ENCODE assay signal across 9 mouse cellular contexts in genomic region chr4:99881882-99882281, GRCm38 (mm10). TPM values are rescaled to one million over a fixed set of nuclear protein-coding genes. Genes with fewer than 3 reads are reported as not detected.
A peak's percentile ranks its signal among the peaks of the same experiment; 100 is the strongest.
DNase-seq lines count a peak whose midpoint lies in the region; ATAC-seq and TF ChIP-seq lines count a peak whose summit lies in the region.
"Had no signal": no experiment of that assay in that cellular context is flagged by ENCODE, and none has a peak within 500 bp of the region (broad histone marks: within the 10 kb centered on the region; RNA-seq: fewer than 3 reads in every experiment).

No protein-coding gene starts in this region.

- peak; percentile 27; the same call in 1 of the 2 replicates for TF ChIP-seq CTCF in liver, embryonic 14.5 days (IDR thresholded peaks at IDR 0.05; ENCODE audit: low read depth)
- TF ChIP-seq CTCF in lung, postnatal 0 days (IDR thresholded peaks at IDR 0.05): peak; percentile 68

- no peak overlapping the region for H3K4me3 ChIP-seq in liver, embryonic 14.5 days (ENCODE audit: insufficient read depth in 1 of 2, low read depth in 2 of 2, low read length in 2 of 2)
- no peak overlapping the region for H3K4me3 ChIP-seq in lung, postnatal 0 days (ENCODE audit: low read depth, low read length)
- H3K4me3 ChIP-seq: limb, embryonic 13.5 days had no signal

- no peaks in the 10 kb centered on the region for H3K9me3 ChIP-seq in liver, embryonic 14.5 days (ENCODE audit: control insufficient read depth, low read length)
- H3K9me3 ChIP-seq in lung, postnatal 0 days (ENCODE audit: low read length): no peaks in the 10 kb centered on the region
- H3K9me3 ChIP-seq: limb, embryonic 13.5 days had no signal

- H3K4me2 ChIP-seq in liver, embryonic 14.5 days (ENCODE audit: low read depth): no peak overlapping the region
- H3K4me2 ChIP-seq in lung, postnatal 0 days (replicated peaks; ENCODE audit: low read depth, low read length): no peak overlapping the region
- H3K4me2 ChIP-seq: limb, embryonic 13.5 days had no signal

- H3K27ac ChIP-seq in liver, embryonic 14.5 days: no peak overlapping the region
- no peak overlapping the region for H3K27ac ChIP-seq in lung, postnatal 0 days (ENCODE audit: low read length)
- H3K27ac ChIP-seq: limb, embryonic 13.5 days had no signal

- no peak for TF ChIP-seq EP300 in liver, embryonic 14.5 days (IDR thresholded peaks at IDR 0.05; ENCODE audit: low read depth)
- TF ChIP-seq EP300 in lung, postnatal 0 days (IDR thresholded peaks at IDR 0.05): no peak

- H3K36me3 ChIP-seq in liver, embryonic 14.5 days (replicated peaks; ENCODE audit: control insufficient read depth, insufficient read depth, low read depth): no peaks in the 10 kb centered on the region
- no peaks in the 10 kb centered on the region for H3K36me3 ChIP-seq in lung, postnatal 0 days (ENCODE audit: insufficient read depth, low read length)

- H3K9ac ChIP-seq in liver, embryonic 14.5 days (replicated peaks): no peak overlapping the region
- no peak overlapping the region for H3K9ac ChIP-seq in lung, postnatal 0 days (replicated peaks; ENCODE audit: low read depth)
- H3K9ac ChIP-seq: limb, embryonic 13.5 days had no signal

- DNase-seq in gastrocnemius, adult 18-20 months (ENCODE audit: low spot score): peak; percentile 9
- DNase-seq in gastrocnemius, postnatal 10 days: no peak
- no peak for DNase-seq in liver, embryonic 14.5 days (ENCODE audit: low read depth in 3 of 3, low spot score in 3 of 3)
- no peak for DNase-seq in liver
- peak; percentile 10 for DNase-seq in ZHBTc4 (ENCODE audit: low read depth, low spot score)
- peak; percentile 61 for DNase-seq in lung, postnatal 0 days (ENCODE audit: low spot score)
- no peak for DNase-seq in urinary bladder, postnatal 4 days (ENCODE audit: low spot score in 2 of 2)

- no peaks in the 10 kb centered on the region for H3K4me1 ChIP-seq in liver, embryonic 14.5 days (replicated peaks; ENCODE audit: control insufficient read depth in 2 of 2, insufficient read depth in 2 of 2, low read length in 1 of 2)
- H3K4me1 ChIP-seq in lung, postnatal 0 days (ENCODE audit: insufficient read depth, low read depth, low read length): no peaks in the 10 kb centered on the region

- H3K27me3 ChIP-seq in liver, embryonic 14.5 days (ENCODE audit: control insufficient read depth, insufficient read depth, low read length): no peaks in the 10 kb centered on the region
- no peaks in the 10 kb centered on the region for H3K27me3 ChIP-seq in lung, postnatal 0 days (replicated peaks; ENCODE audit: insufficient read depth, low read length)
- H3K27me3 ChIP-seq: limb, embryonic 13.5 days had no signal

- no peak for ATAC-seq in liver, embryonic 14.5 days (ENCODE audit: insufficient read depth)
- ATAC-seq in lung, postnatal 0 days: no peak
- no peak for ATAC-seq in frontal cortex, adult (ENCODE audit: low TSS enrichment)

RNA-seq across cellular contexts. Expression of gene Pgm1, which starts 47.3 kb away (rescaled TPM):
- total RNA-seq in gastrocnemius, adult 18-20 months (2021): 1,000 to 10,000 TPM in 1 of 2 experiments, 100 to 1,000 TPM in 1; 993 to 1,171 TPM
- total RNA-seq in gastrocnemius, postnatal 10 days (2021): 100 to 1,000 TPM; 757 to 836 TPM
- polyA plus RNA-seq in liver, embryonic 14.5 days (2012; rRNA removed): 23.7 and 26.1 TPM in 2 replicates
- 53.2 and 54.0 TPM in 2 replicates for polyA plus RNA-seq in liver, embryonic 14.5 days (2014; fragmentation: Nextera tagmentation; extraction: Ambion mirVana)
- 76.3 and 81.6 TPM in 2 replicates for polyA plus RNA-seq in lung, postnatal 0 days (2015; fragmentation: Nextera tagmentation; extraction: Ambion mirVana)

RNA-seq across cellular contexts. Expression of gene Itgb3bp, which starts 47.7 kb away (rescaled TPM):
- 1 to 10 TPM; 4.2 to 4.3 TPM for total RNA-seq in gastrocnemius, adult 18-20 months (2021)
- 1 to 10 TPM; 5.2 to 5.8 TPM for total RNA-seq in gastrocnemius, postnatal 10 days (2021)
- polyA plus RNA-seq in liver, embryonic 14.5 days (2012; rRNA removed): 2.3 and 4.6 TPM in 2 replicates
- polyA plus RNA-seq in liver, embryonic 14.5 days (2014; fragmentation: Nextera tagmentation; extraction: Ambion mirVana): 24.8 and 26.1 TPM in 2 replicates
- polyA plus RNA-seq in lung, postnatal 0 days (2015; fragmentation: Nextera tagmentation; extraction: Ambion mirVana): 11.9 and 13.5 TPM in 2 replicates

RNA-seq across cellular contexts. Expression of gene Efcab7, which starts 52.9 kb away (rescaled TPM):
- total RNA-seq in gastrocnemius, adult 18-20 months (2021): 1 to 10 TPM in 1 of 2 experiments, under 1 TPM in 1; 0.43 to 1.4 TPM
- 1 to 10 TPM; 3.3 to 5.4 TPM for total RNA-seq in gastrocnemius, postnatal 10 days (2021)
- polyA plus RNA-seq in liver, embryonic 14.5 days (2012; rRNA removed): 1.9 and 4.0 TPM in 2 replicates
- polyA plus RNA-seq in liver, embryonic 14.5 days (2014; fragmentation: Nextera tagmentation; extraction: Ambion mirVana): 5.0 and 6.1 TPM in 2 replicates
- 11.3 and 13.1 TPM in 2 replicates for polyA plus RNA-seq in lung, postnatal 0 days (2015; fragmentation: Nextera tagmentation; extraction: Ambion mirVana)

Comparison
In these comparisons a context has a peak if more than half of its experiments do, and no peak if none do; other contexts are left out.
1. DNase-seq: peak in gastrocnemius, adult 18-20 months (single experiment), ZHBTc4 (single experiment) and lung, postnatal 0 days (single experiment); none in gastrocnemius, postnatal 10 days (single experiment), liver, embryonic 14.5 days (0 of 3), liver (single experiment) and urinary bladder, postnatal 4 days (0 of 2).